Mouse (Mus musculus) right cerebral cortex, postnatal 25 days (tissue): ENCODE data around the gene Gbf1.

ENCODE experiments used
- DNase-seq: peaks from one replicate; pipeline ENCODE4 v3.0.0; 2022

The Gbf1 gene

DNA sequence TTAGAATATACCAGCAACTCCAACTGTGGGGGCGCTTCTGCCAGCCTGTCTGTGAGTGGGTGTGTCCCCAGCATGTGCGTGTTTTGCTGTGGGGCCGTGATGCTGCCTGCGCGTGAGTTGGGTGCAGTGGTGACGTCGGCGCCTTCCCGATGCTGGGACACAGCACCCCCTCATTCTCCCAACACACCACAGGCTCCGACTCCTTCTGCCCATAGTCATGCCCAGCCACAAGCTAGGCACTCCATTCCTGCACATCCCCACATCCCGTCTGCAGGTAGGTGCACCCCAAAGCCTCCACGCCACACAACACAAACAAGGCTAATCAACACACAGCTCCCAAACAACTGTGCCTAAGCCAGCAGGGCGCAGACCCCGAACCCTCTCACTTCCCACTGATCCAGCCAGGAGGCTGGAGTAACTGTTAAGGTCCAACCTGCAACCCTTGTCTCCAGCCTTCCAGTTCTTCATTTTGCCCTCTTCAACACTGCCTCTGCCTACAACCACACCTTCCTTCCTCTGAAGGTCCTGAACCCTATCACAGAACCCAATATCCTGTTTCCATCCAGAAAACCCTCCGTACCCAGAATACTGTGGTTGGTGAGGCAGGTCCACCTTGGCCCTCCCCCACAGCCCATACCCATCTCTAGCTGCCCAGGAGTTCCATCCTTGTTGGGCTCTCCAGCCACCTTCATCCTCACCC, 164.7 kb downstream of the Gbf1 start:
- DNase-seq, result peak; percentile 84

DNA sequence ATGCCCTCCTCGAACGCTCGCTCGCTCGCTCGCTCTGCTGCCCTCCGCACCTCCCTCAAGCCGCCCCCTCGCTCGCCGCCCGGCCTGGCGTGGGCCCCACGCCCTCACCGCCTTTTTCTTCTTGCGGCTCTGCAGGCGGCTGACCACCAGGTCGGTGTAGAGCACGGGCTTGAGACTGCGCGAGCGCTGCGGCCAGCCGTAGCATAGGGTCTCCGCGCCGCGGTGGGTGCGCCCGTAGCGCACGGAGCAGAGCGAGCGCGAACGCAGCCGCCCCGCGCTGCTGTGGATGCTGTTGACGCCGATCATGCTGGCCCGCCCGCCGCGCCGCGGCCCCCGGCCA, 165.2 kb downstream of the Gbf1 start:
- no peak for DNase-seq

DNA sequence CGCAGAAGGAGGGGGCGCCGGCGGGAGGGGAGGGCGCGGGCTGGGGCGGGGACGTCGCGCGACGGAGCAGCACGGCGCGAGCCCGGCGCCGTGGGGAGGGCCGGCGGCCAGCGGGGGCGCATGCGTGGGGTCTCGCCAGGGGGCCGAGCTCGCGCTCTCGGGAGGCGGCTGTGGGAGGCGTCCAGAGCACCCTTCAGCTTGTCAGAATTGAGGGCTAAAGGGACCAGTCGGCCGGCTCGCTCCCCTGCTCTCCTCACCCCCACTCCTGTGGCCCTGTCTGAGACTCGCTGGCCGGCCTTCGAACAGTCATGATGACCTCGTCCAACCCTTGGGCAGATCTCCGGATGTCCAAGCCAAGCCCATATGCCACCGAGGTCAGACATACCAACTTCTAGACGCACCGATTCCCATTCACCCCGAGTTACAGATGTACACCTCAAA, 165.7 kb downstream of the Gbf1 start:
- DNase-seq, result peak; percentile 75

DNA sequence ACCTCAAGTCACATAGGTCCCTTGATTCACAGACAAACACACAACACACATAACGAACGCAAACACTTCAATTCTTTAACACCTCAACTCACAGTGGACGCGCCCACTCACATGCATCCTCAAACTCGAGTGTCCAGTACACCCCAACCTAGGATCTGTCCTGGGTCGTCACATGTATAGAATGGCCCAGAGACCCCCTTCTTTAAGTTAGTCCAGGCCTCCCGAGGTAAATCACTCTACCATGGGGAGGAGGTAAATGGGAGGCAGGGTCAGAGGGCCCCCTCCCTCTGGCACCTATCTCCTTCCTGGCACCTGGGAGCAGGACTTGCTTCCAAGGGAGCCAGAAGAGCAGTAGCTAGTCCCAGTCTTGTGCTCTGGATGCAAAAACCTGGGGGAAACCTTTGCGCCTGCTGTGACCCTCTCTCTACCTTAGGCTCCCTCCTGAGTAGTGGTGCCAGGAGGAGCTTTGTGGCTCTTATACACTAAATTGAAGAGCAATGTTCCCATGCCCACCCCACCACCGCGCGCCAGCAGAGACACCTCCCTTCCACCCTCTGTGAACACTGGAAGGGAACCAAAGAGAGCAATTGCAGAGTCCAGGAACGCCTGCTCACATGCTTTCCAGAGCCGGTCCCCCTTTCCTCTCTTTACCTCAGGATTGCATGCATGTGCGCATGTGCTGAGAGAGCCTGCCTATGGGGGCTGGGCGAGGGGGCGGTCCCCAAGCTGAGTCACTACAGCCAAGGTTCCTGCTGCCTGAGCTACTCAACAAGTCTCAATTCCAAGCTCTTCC, 166.5 kb downstream of the Gbf1 start:
- DNase-seq, result peak; percentile 94

DNA sequence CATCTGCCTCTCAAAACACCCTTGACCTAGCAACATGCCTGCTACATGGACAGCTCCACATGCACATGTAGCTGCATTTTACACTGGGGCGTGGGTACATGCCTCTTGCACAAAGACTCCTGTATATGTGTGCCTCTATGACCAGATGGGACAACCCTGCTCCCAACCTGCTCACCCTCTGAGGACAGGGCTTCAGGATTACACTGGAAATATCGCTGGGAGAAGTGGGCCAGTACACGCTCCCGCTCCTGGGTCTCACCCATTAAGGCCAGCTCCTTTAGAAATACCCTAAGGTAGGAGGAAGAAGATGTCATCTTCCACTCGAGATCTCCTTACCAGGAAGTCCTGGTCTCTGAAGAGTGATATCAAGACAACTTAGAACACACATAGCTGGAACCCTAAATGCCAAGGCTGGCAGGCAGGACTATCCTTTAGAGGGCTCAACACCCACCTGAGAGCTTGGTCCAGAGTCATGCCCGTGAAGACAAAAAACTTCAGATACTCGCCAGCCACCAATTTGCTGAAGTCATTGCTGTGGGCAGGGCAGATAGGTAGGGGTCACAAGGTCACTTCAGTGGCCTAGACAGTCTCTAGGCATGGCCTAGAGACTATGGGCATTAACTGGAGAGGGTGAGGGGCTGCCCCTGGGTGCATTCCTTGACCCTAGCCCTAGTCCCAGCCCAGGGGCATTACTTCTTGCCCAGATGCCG, 167.9 kb downstream of the Gbf1 start:
- no peak for DNase-seq

DNA sequence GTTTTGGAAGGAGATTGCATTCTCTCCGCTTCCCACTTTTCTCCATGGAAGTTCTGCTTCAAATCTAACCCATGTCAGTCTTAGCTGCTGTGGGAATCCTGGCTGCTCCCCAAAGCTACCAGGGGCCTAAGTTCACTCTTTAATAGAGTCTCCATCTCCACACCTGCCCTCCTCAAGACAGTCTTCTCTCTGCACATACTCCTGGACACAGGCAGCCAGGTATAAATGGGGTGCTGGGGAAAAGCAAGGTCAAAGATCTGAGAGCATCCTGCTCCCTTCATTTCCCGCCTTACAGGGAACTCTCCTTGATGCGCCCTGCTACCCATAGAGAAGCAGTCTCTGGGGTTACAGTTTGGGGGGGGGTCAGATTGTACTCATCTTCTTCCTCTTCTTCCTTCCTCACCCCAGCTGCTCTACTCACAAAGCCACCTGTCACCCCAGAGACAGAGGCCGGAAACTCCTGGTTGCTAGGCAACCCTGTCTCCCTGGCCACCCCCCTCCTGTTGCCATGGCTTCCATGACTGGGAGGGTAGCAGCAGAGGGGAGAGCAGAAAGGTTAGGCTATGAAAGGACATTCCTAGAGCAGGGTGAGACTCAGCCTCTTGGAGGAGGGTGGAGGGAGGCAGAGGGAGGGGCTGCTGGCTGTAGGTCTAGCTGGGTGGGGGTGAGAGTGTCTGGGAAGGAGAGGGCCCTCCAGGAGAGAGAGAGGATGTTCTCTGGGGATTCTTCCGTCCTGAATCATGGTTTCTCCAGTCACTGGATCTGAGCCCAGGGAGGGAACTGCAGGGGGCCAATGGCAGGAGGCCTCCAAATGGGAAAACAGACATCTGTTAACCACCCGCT, 169.0 kb downstream of the Gbf1 start:
- DNase-seq, result no peak

DNA sequence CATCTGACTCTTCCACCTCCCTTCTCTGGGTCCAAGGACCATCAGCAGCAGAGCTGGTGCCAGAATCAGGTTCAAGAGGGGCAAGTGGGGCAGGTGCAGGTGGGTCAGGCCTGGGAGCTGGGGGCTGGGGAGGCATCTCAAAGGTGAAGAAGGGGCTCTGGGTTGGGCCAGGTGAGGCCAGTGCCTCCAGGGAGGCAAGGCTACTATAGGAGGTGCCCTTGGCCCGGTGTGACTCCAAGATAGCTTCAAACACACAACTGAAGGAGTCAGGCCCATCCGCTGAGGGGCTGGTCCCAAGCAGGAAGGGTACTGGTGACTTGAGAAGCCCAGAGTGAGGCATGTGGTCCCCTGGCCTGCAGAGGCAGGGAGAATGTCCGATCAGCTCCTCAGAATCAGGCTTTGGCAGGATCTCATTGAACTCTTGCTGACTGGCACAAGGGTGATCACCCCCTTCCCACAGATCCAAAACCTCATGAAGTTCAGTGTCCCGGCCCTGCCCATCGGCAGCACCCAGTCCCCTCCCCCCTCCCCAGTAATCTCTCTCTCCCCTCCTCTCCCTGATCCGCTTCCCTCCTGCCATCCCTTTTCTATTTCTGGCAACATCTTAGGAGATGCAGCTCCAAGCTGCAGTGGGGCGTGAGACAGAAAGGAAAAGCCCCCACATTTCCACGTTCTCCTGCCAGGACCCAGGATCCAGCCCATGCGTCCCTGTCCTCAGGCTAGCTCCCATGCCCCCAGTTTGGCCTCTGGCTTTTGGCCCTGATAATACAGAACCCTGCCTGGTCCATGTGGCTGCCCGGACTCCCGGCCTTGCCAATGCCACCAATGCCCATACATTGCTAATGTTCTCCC, 170.1 kb downstream of the Gbf1 start:
- DNase-seq, result no peak

DNA sequence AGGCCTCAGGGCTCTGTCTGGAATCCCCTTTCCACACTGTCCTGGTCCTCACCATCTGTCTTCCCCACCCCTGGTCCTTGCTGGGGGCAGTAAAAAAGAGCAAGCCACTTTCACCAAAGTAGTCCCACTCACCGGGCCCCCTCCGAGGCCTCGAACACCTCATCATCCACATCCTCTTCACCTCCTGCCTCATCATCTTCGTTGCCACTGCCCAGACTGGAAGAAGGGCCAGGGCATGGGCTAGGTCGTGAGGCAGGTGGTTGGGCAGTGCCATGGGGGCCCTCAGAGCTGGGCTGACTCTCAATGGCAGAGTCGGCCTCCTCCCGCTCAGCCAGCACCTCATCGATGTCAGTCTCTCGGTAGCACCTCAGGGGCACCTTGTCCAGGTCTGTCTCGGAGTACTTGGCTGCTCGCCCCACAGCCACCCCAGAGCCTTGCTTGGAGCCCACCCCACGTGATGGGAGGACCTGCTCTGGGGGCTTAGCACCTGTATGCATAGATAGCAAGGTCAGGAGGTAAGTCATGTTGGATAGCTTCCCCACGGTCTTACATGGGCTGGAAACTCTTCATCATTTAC, 170.8 kb downstream of the Gbf1 start:
- no peak for DNase-seq

DNA sequence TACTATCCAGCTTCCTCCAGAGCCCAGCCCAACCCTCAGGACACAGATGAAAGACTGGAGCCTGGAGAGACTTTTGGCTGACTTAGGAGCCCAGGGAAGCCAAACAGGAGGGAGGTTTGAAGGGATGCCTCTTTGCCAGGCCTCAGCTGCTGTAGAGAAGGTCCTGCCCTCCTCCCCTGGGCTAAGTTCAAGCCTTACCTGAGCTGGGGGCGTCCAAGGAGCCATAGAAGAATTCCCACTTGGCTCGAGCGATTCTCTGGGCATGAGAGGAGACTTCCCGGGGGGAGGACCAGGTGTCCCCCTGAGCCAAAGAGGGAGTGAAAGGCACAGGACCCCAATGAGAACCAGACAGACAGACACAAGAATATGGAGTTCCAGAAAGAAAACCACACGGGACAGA, 171.4 kb downstream of the Gbf1 start:
- no peak for DNase-seq

DNA sequence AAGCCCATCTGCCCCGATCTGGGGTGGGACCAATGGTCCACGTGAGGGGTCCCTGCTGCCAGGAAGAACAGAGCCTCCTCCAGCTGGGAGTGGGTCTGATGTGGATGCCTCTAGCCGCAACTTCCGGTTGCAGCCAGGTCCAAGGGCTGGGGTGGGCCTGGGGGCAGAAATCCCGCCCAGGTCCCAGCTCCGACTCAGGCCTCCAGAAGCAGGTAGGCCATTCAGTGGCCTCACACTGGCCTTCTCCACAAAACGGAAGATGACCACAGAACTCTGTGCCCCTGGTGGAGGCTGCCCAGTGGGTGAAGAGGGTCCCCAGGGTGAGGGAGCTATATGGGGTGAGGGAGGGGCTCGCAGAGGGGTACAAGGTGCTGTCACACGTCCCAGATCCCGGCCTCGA, 172.1 kb downstream of the Gbf1 start:
- DNase-seq, result no peak

DNA sequence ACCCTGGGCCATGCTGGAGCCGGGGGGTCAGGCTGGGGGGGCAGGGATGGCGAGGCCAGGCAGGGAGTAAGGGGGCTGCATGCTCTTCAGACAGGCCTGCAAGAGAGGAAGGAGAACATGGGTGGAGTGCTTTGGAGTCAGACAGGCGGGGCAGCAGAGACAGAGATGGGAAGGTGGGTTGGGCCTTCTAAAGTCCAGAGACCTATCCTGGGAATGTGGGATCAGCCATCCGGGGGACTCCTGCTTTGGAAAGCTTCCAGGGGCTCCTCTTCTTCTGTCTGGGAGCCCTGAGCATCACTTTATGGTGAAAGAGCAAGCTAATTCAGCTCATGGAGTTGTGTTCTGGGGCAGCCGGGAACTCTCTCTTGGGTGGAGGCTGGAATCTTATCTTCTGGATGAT, 172.6 kb downstream of the Gbf1 start:
- no peak for DNase-seq

DNA sequence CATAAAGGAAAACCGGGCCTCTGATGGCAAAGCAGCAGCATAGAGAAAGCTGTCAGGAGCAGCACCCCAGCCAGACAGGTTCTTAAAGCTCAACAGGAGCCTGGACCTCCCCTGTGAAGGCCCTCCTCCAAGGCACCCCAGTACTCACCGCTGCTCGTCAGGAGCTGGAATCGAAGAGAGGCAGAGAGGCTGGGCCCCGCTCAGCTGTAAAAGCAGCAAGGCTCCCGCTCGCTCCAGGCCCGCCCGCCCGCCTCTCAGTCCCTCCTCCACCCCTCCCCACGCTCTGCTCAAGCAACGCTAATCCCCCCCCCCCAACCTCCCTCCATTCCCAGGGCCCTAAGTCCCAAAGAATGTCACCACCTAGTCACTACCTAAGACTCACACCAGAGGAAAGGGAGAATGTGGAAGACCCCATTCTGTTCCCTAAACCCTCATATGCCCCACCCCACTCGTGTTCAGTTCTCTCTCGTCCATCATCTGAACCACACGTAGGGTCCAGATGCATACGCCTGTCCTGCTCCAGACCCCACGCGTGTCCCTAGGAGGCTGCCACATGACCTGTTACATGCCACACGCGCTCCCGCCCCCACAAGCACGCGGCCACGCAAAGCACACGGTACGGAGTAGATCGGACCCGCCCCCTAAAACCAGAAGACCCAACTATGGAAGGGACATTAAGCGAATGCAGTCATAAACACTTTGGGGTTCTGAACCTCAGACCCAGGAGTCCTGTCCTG, 173.9 kb downstream of the Gbf1 start:
- DNase-seq, result no peak

DNA sequence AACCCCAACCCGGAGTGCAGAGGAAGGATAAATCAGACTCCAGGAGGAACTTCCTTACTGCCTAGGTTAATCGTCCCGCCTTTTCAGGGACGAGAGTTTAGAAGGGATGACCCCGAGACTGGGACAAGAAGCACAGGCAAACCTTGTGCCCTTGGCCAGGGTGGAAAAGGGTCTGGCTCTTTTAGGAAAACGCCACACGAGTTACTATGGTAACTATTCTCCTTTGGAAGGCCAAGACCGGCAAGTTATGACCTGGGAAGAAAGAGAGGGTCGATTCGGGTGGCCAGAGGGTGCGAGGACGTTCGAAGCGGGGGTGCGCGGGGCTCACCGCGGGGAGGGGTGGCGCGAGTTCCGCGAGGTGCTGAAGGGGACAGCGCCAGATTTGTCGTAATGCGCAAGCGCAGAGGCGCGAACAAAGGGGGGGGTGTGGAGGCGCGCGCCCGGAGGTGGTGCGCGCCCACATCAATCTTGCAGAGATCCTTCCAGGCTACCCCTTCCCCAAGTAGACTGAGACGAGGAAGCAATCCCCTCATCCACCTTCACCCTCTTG, 174.5 kb downstream of the Gbf1 start, which contains the start of gene Psd:
Gene Psd (minus strand): TSS at position 401 of the 550 bp plus-strand sequence.
- peak; percentile 78 for DNase-seq

DNA sequence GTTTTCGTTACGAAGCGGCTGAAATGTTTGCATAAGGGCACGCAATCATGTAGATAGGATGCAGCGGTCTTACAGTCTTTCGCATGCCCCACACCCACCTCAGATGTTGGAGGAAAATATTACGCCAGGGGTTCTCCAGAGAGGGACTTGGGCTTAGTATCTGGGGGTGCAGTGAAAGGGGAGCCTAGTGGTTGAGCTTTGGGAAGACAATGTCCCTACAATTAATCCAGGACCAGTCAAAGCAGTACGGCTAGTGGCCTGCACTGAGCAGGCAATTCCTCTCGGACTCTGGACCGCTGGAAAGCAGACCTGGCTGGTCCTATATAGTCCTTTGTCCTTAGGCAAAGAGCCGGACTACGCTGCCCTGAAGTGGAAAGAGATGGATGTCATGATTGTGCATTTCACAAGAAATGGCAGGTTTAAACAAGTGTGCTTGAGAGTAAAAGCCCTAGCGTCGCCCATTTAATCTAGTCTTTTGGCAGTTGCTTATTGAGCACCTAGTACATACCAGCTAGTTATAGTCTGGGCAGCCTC, 175.3 kb downstream of the Gbf1 start:
- DNase-seq, result no peak

DNA sequence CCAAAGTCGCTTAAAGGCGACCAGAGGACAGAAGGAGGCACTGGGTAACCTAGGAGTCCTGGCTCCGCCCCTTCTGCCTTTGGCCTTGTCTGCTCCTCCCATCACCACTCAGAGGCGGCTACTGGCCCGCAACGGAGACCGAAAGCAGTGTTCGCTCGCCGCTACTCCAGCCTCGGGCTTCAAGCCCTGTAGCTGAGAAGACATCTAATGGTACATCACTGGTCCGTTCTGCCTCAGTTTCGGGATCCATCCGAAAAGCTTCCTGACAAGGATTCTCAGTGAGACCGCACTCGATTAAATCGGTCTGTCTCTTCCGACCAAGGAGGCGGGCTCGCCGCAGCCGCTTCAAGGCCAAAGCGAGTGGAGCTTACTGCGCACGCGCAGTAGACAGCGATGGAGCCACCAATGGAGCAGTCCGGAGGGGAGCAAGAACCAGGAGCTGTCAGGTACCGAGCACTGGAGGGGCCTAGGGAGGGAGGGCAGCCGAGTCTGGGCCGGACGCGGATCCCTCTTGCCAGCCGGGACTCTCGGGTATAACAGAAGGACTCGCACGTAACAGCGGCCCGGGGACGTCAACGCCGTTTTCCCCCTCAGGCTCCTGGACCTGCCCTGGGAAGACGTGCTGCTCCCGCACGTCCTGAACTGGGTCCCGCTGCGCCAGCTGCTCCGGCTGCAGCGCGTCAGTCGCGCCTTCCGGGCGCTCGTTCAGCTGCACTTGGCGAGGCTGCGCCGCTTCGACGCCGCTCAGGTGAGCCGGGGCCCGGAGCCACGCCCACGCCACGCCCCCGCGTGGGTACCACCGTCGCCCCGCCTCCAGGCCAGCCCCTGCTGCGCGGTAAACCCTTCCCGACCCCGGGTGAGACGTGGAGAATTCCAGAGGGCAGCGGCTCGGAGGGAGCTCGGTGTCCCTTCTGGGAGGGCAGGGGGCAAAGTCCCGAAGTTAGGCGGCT, 176.0 kb downstream of the Gbf1 start, which contains the start of gene Fbxl15:
Gene Fbxl15 (plus strand): TSS at position 104 of the 950 bp plus-strand sequence.
- DNase-seq, result peak; percentile 96

DNA sequence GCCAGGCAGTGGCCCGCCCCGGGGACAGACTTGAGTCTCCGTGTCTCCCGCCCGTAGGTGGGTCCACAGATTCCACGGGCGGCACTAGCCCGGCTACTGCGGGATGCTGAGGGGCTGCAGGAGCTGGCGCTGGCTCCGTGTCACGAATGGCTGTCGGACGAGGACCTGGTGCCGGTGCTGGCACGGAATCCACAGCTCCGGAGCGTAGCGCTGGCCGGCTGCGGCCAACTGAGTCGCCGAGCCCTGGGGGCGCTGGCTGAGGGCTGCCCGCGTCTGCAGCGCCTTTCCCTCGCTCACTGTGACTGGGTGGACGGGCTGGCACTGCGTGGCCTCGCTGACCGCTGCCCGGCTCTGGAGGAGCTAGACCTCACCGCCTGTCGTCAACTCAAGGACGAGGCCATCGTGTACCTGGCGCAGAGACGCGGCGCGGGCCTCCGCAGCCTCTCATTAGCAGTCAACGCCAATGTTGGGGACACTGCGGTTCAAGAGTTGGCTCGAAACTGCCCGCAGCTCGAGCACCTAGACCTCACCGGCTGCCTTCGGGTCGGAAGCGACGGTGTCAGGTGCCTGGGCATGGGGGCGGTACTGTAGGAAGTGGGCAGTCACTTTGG, 176.8 kb downstream of the Gbf1 start:
- no peak for DNase-seq

DNA sequence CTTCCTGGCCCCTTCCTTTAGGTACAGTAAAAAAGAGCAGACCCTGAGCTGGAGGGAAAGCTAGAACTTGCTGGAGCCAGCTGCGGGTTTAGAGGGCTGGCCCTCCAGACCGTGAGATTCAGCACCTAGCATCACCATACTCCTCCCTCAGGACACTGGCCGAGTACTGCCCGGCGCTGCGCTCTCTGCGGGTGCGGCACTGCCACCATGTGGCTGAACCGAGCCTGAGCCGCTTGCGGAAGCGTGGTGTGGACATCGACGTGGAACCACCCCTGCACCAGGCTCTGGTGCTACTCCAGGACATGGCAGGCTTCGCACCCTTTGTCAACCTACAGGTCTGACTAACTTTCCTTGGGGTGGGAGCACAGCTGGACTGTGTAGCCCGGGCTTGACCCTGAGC, 177.6 kb downstream of the Gbf1 start:
- peak; percentile 82 for DNase-seq

DNA sequence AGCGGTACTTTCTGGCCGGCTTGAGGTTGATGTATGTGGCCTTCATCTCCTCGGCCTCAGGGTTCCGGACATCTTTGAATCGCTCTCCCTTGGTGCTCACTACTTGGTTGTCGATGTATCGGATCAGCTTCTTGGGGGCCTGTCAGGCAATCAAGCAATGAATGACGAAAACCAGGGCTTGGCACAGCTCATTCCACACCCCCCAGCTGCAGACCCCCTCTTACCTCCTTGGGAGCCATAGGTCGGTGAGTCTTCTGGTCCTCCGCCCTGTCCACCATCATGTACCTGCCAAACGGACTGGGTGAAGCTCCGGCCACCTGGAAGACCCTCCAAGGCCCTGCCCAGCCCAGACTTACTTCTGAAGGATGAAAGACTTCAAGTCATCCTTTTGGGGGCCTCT, 178.4 kb downstream of the Gbf1 start:
- DNase-seq, result no peak
